In genomic region chr12:44674541-44674940, GRCm38 (mm10) we compare ENCODE assay signal across 8 mouse cellular contexts.
DNase-seq lines count a peak whose midpoint lies in the region; ATAC-seq and TF ChIP-seq lines count a peak whose summit lies in the region.
"Not testable (repeated sequence)": the region's sequence is repeated elsewhere in the genome, so short reads cannot be mapped to it uniquely, and the experiment has no call there.

No protein-coding gene starts in this region.

- H3K36me3 ChIP-seq in embryonic facial prominence, embryonic 11.5 days (replicated peaks; ENCODE audit: control insufficient read depth, insufficient read depth, low read depth, low read length); lung, embryonic 14.5 days (ENCODE audit: insufficient read depth): not testable (repeated sequence)

- H3K4me3 ChIP-seq in embryonic facial prominence, embryonic 11.5 days (ENCODE audit: low read depth, low read length); layer of hippocampus, adult 2 months; lung, embryonic 14.5 days (ENCODE audit: low read depth, low read length): not testable (repeated sequence)

- 0 out of 2 replicates have a peak, but pooled peaks have one; percentile 15 for ATAC-seq in cerebellum, adult (ENCODE audit: insufficient number of reproducible peaks, low FRiP score, low TSS enrichment)
- ATAC-seq in embryonic facial prominence, embryonic 11.5 days (replicated peaks; ENCODE audit: insufficient number of reproducible peaks, low FRiP score, low TSS enrichment, low read depth); lung, embryonic 14.5 days (ENCODE audit: insufficient read depth): not testable (repeated sequence)

- not testable (repeated sequence) for H3K4me2 ChIP-seq in embryonic facial prominence, embryonic 11.5 days (ENCODE audit: low read depth, low read length); lung, embryonic 14.5 days

- peak; percentile 60 for DNase-seq in 416B (ENCODE audit: low read depth)
- DNase-seq in R1 (ENCODE audit: low read depth, low spot score): peak; percentile 42
- DNase-seq in embryonic facial prominence, embryonic 11.5 days (ENCODE audit: low spot score): peak; percentile 54
- DNase-seq in heart, postnatal 4 days: peak; percentile 5
- DNase-seq in layer of hippocampus, adult 2 months (ENCODE audit: low spot score in 2 of 2): peak; percentile 10 to 24
- peak; percentile 75 for DNase-seq in lung, embryonic 14.5 days
- DNase-seq in retina, embryonic 14.5 days (ENCODE audit: low spot score): peak; percentile 62

- TF ChIP-seq CTCF in layer of hippocampus, adult 2 months (conservative IDR thresholded peaks at IDR 0.05): peak; percentile 63
- peak; percentile 42 for TF ChIP-seq CTCF in lung, embryonic 14.5 days (IDR thresholded peaks at IDR 0.05; ENCODE audit: low read depth)

- H3K4me1 ChIP-seq in embryonic facial prominence, embryonic 11.5 days (ENCODE audit: control insufficient read depth, insufficient read depth, low read length); lung, embryonic 14.5 days (ENCODE audit: insufficient read depth): not testable (repeated sequence)

- 77% methylated on average over 3 of the region's 3 CpGs for WGBS in embryonic facial prominence, embryonic 11.5 days
- 74% methylated on average over 3 of the region's 3 CpGs for WGBS in lung, embryonic 14.5 days

- H3K27ac ChIP-seq in embryonic facial prominence, embryonic 11.5 days (replicated peaks; ENCODE audit: low read depth, low read length); layer of hippocampus, adult 2 months; lung, embryonic 14.5 days (ENCODE audit: low read depth): not testable (repeated sequence)

- not testable (repeated sequence) for H3K9ac ChIP-seq in embryonic facial prominence, embryonic 11.5 days (replicated peaks; ENCODE audit: low read length); lung, embryonic 14.5 days

- not testable (repeated sequence) for H3K27me3 ChIP-seq in embryonic facial prominence, embryonic 11.5 days (ENCODE audit: control insufficient read depth, insufficient read depth, low read length); lung, embryonic 14.5 days (ENCODE audit: insufficient read depth, low read length)

- not testable (repeated sequence) for H3K9me3 ChIP-seq in embryonic facial prominence, embryonic 11.5 days (replicated peaks; ENCODE audit: control insufficient read depth, low read length); lung, embryonic 14.5 days (ENCODE audit: low read depth, low read length)

Comparison
In these comparisons a context has a peak if more than half of its experiments do, and no peak if none do; other contexts are left out.
1. DNase-seq: peak in every context shown above with its lines; median percentile 75 in lung, embryonic 14.5 days; 62 in retina, embryonic 14.5 days; 60 in 416B; 54 in embryonic facial prominence, embryonic 11.5 days; 42 in R1; 17 in layer of hippocampus, adult 2 months; 5 in heart, postnatal 4 days.